ENCODE assay signal across 18 mouse cellular contexts in the genomic region with DNA sequence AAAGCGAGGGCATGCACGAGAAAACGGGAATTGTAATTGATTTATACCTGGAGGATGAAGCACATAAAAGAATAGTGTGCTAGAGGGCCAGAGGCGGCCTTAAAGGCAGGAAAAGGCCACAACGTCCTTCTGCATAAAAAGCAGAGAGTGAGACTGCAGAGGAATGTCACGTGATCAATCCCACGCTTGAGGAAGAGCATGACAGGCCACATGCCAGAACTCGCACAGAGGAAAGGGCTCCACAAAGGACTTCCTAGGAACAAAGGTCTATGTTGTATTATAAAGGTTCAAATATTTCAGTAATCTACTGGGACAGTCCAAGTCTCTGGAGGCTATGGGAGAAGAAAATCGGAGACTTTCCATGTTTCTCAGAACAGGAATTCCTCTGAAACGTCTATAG.
DNase-seq lines count a peak whose midpoint lies in the region; ATAC-seq lines count a peak whose summit lies in the region.
"Had no signal": no experiment of that assay in that cellular context is flagged by ENCODE, and none has a peak within 500 bp of the region (broad histone marks: within the 10 kb centered on the region; RNA-seq: fewer than 3 reads in every experiment).

No protein-coding gene starts in this region.

- no peak for ATAC-seq in heart, embryonic 15.5 days (replicated peaks; ENCODE audit: insufficient number of reproducible peaks, insufficient read depth, low FRiP score, low read depth)
- ATAC-seq in kidney, embryonic 15.5 days (replicated peaks; ENCODE audit: low FRiP score), result peak; percentile 37; the same call in 1 of the 2 replicates
- no peak for ATAC-seq in forebrain, embryonic 15.5 days (replicated peaks)
- ATAC-seq: forebrain, embryonic 16.5 days had no signal

- WGBS in heart, embryonic 15.5 days, result 47% methylated on average over 10 of the region's 10 CpGs
- whole genome bisulfite sequencing in kidney, embryonic 15.5 days, result 45% methylated on average over 10 of the region's 10 CpGs
- 76% methylated on average over 10 of the region's 10 CpGs for WGBS in forebrain, embryonic 15.5 days

- no peak overlapping the region for H3K4me3 ChIP-seq in heart, embryonic 15.5 days
- no peak overlapping the region for H3K4me3 ChIP-seq in kidney, embryonic 15.5 days (replicated peaks)
- no peak overlapping the region for H3K4me3 ChIP-seq in forebrain, embryonic 15.5 days
- H3K4me3 ChIP-seq: hindbrain, embryonic 12.5 days; limb, embryonic 12.5 days; liver, embryonic 15.5 days; midbrain, embryonic 12.5 days had no signal

- peak; percentile 7 for DNase-seq in adrenal gland, adult 8-10 months
- DNase-seq in adrenal gland, postnatal 25 days, result no peak
- no peak for DNase-seq in heart, postnatal 4 days
- DNase-seq in R1 (ENCODE audit: low read depth, low spot score), result peak; percentile 50
- DNase-seq in cerebellum, adult 18-20 months, result no peak
- DNase-seq: cerebellum, adult 11 months; cerebellum, postnatal 36 days; right cerebral cortex, postnatal 25 days had no signal

- peak overlapping the region; percentile 4; the same call in 1 of the 2 replicates for H3K27ac ChIP-seq in heart, embryonic 15.5 days
- no peak overlapping the region for H3K27ac ChIP-seq in kidney, embryonic 15.5 days
- no peak overlapping the region for H3K27ac ChIP-seq in forebrain, embryonic 15.5 days (replicated peaks)
- H3K27ac ChIP-seq: hindbrain, embryonic 12.5 days; limb, embryonic 12.5 days; liver, embryonic 15.5 days; midbrain, embryonic 12.5 days; stomach, postnatal 0 days had no signal

- H3K27me3 ChIP-seq in heart, embryonic 15.5 days, result no peaks in the 10 kb centered on the region
- H3K27me3 ChIP-seq in kidney, embryonic 15.5 days, result no peaks in the 10 kb centered on the region
- no peaks in the 10 kb centered on the region for H3K27me3 ChIP-seq in forebrain, embryonic 15.5 days
- H3K27me3 ChIP-seq: CH12.LX; hindbrain, embryonic 12.5 days; limb, embryonic 12.5 days; liver, embryonic 15.5 days; midbrain, embryonic 12.5 days had no signal

- H3K9me3 ChIP-seq in heart, embryonic 15.5 days (replicated peaks), result no peaks in the 10 kb centered on the region
- no peaks in the 10 kb centered on the region for H3K9me3 ChIP-seq in kidney, embryonic 15.5 days (replicated peaks)
- H3K9me3 ChIP-seq in forebrain, embryonic 15.5 days, result no peaks in the 10 kb centered on the region
- H3K9me3 ChIP-seq: hindbrain, embryonic 12.5 days; limb, embryonic 12.5 days; liver, embryonic 15.5 days; midbrain, embryonic 12.5 days had no signal

- no peak overlapping the region for H3K4me2 ChIP-seq in heart, embryonic 15.5 days
- H3K4me2 ChIP-seq in kidney, embryonic 15.5 days, result no peak overlapping the region
- no peak overlapping the region for H3K4me2 ChIP-seq in forebrain, embryonic 15.5 days (replicated peaks)
- H3K4me2 ChIP-seq: hindbrain, embryonic 12.5 days; limb, embryonic 12.5 days; liver, embryonic 15.5 days; midbrain, embryonic 12.5 days had no signal

- H3K9ac ChIP-seq in heart, embryonic 15.5 days, result no peak overlapping the region
- H3K9ac ChIP-seq in kidney, embryonic 15.5 days, result no peak overlapping the region
- no peak overlapping the region for H3K9ac ChIP-seq in forebrain, embryonic 15.5 days (replicated peaks)
- H3K9ac ChIP-seq: hindbrain, embryonic 12.5 days; limb, embryonic 12.5 days; liver, embryonic 15.5 days; midbrain, embryonic 12.5 days had no signal

- H3K36me3 ChIP-seq in heart, embryonic 15.5 days, result no peaks in the 10 kb centered on the region
- no peaks in the 10 kb centered on the region; the same call in 1 of the 2 replicates for H3K36me3 ChIP-seq in kidney, embryonic 15.5 days
- H3K36me3 ChIP-seq in forebrain, embryonic 15.5 days, result no peaks in the 10 kb centered on the region
- H3K36me3 ChIP-seq: liver, embryonic 15.5 days; midbrain, embryonic 12.5 days had no signal

- H3K4me1 ChIP-seq in heart, embryonic 15.5 days (replicated peaks), result peaks cover 22% of the 10 kb centered on the region
- no peaks in the 10 kb centered on the region for H3K4me1 ChIP-seq in kidney, embryonic 15.5 days
- no peaks in the 10 kb centered on the region for H3K4me1 ChIP-seq in forebrain, embryonic 15.5 days
- H3K4me1 ChIP-seq: liver, embryonic 15.5 days; midbrain, embryonic 12.5 days had no signal

Comparison
In these comparisons a context has a peak if more than half of its experiments do, and no peak if none do; other contexts are left out.
1. DNase-seq: peak in adrenal gland, adult 8-10 months (single experiment) and R1 (single experiment); none in adrenal gland, postnatal 25 days (single experiment), heart, postnatal 4 days (single experiment) and cerebellum, adult 18-20 months (0 of 2).